Mouse (Mus musculus) MEL (cell line): Measurements from ENCODE around the gene Fgfr2. TPM values are rescaled to one million over a fixed set of nuclear protein-coding genes. Genes with fewer than 3 reads are reported as not detected.
A peak's percentile ranks its signal among the peaks of the same experiment; 100 is the strongest.

Experiments used
- DNase-seq: peaks from one replicate; pipeline ENCODE4 v3.0.0; 2011; ENCODE audit warnings: low read depth, low spot score
- H3K27ac ChIP-seq: 2 replicates; pipeline ENCODE4 v1.5.1; 2012; ENCODE audit warnings: low read depth, mild to moderate bottlenecking, control low read depth, low read length, moderate library complexity; ENCODE audit not compliant: control insufficient read depth
- H3K27me3 ChIP-seq, 2 experiments: fragments of 150-350 bp in 1 of 2; sonication (generic) in 1 of 2; 2 replicates each; pipeline ENCODE4 v1.6.1; 2012; ENCODE audit warnings: low read length in 2 of 2, mild to moderate bottlenecking in 2 of 2, improper control_type of control experiment in 1 of 2, moderate library complexity in 1 of 2; ENCODE audit not compliant: insufficient read depth in 2 of 2, control insufficient read depth in 1 of 2
- H3K36me3 ChIP-seq, 2 experiments: 2 replicates each; pipeline ENCODE4 v1.6.1; 2012 to 2014; ENCODE audit warnings: low read length in 2 of 2, improper control_type of control experiment in 1 of 2, inconsistent platforms in 1 of 2, mild to moderate bottlenecking in 1 of 2; ENCODE audit not compliant: insufficient read depth in 2 of 2, control insufficient read depth in 1 of 2
- H3K4me1 ChIP-seq, 2 experiments: fragments of 150-350 bp in 1 of 2; sonication (generic) in 1 of 2; 2 replicates each; pipeline ENCODE4 v1.6.1; 2012; ENCODE audit warnings: low read length in 2 of 2, improper control_type of control experiment in 1 of 2, mild to moderate bottlenecking in 1 of 2; ENCODE audit not compliant: insufficient read depth in 2 of 2, control insufficient read depth in 1 of 2
- H3K4me3 ChIP-seq, 2 experiments: fragments of 150-350 bp in 1 of 2; sonication (generic) in 1 of 2; 2 replicates each; pipeline ENCODE4 v1.5.1; 2012; ENCODE audit warnings: low read depth in 2 of 2, low read length in 2 of 2, mild to moderate bottlenecking in 2 of 2, moderate library complexity in 2 of 2, control low read depth in 1 of 2, improper control_type of control experiment in 1 of 2; ENCODE audit not compliant: control insufficient read depth in 1 of 2, insufficient read depth in 1 of 2
- H3K79me2 ChIP-seq: 2 replicates; pipeline ENCODE4 v1.6.1; 2012; ENCODE audit warnings: mild to moderate bottlenecking, low read length, moderate library complexity; ENCODE audit not compliant: control insufficient read depth, poor library complexity, insufficient read depth
- H3K9ac ChIP-seq: 2 replicates; pipeline ENCODE4 v1.6.1; 2012; ENCODE audit warnings: low read depth, mild to moderate bottlenecking, control low read depth, low read length, moderate library complexity; ENCODE audit not compliant: control insufficient read depth, poor library complexity, severe bottlenecking
- H3K9me3 ChIP-seq: fragments of 150-350 bp; sonication (generic); replicated peaks from 2 replicates; pipeline ENCODE4 v1.6.1; 2012; ENCODE audit warnings: mild to moderate bottlenecking, low read length, improper control_type of control experiment, moderate library complexity; ENCODE audit not compliant: insufficient read depth
- CHD1 ChIP-seq: IDR thresholded peaks from 2 replicates; pipeline ENCODE4 v1.6.1; 2012; ENCODE audit warnings: low read depth, mild to moderate bottlenecking, inconsistent platforms, low read length, improper control_type of control experiment
- CTCF ChIP-seq, 3 experiments: IDR thresholded peaks in 2 of 3; conservative IDR thresholded peaks in 1 of 3; 2 replicates each; pipeline ENCODE4 v1.5.1; 2011 to 2012; ENCODE audit warnings: low read length in 3 of 3, low read depth in 2 of 3, mild to moderate bottlenecking in 2 of 3, improper control_type of control experiment in 1 of 3, inconsistent platforms in 1 of 3, mixed read lengths in 1 of 3, moderate library complexity in 1 of 3; ENCODE audit not compliant: control insufficient read depth in 1 of 3, insufficient read depth in 1 of 3, poor library complexity in 1 of 3, severe bottlenecking in 1 of 3
- E2F4 ChIP-seq: IDR thresholded peaks from 2 replicates; pipeline ENCODE4 v1.6.1; 2011; ENCODE audit warnings: low read depth, low read length, improper control_type of control experiment, borderline replicate concordance
- EP300 ChIP-seq, 2 experiments: IDR thresholded peaks; 2 replicates each; pipeline ENCODE4 v1.6.1; 2011; ENCODE audit warnings: improper control_type of control experiment in 2 of 2, low read length in 2 of 2, low read depth in 1 of 2, mild to moderate bottlenecking in 1 of 2
- ETS1 ChIP-seq: IDR thresholded peaks from 2 replicates; pipeline ENCODE4 v1.6.1; 2012; ENCODE audit warnings: low read depth, mild to moderate bottlenecking, inconsistent platforms, low read length, improper control_type of control experiment, moderate library complexity
- JUND ChIP-seq: IDR thresholded peaks from 2 replicates; pipeline ENCODE4 v1.6.1; 2011; ENCODE audit warnings: low read depth, mild to moderate bottlenecking, improper control_type of control experiment, low read length
- KAT2A ChIP-seq: conservative IDR thresholded peaks from 2 replicates; pipeline ENCODE4 v1.6.1; 2012; ENCODE audit warnings: low read depth, low read length, improper control_type of control experiment, inconsistent platforms
- MAZ ChIP-seq: IDR thresholded peaks from 2 replicates; pipeline ENCODE4 v1.6.1; 2012; ENCODE audit warnings: low read depth, mild to moderate bottlenecking, inconsistent platforms, low read length, improper control_type of control experiment
- MEF2A ChIP-seq: IDR thresholded peaks from 2 replicates; pipeline ENCODE4 v1.6.1; 2014; ENCODE audit warnings: low read depth, mild to moderate bottlenecking, inconsistent platforms, low read length, improper control_type of control experiment; ENCODE audit not compliant: poor library complexity, insufficient replicate concordance, severe bottlenecking; ENCODE audit errors: extremely low read depth
- MXI1 ChIP-seq: IDR thresholded peaks from 2 replicates; pipeline ENCODE4 v1.6.1; 2011; ENCODE audit warnings: mild to moderate bottlenecking, low read depth, low read length, improper control_type of control experiment
- POLR2AphosphoS5 ChIP-seq: IDR thresholded peaks from 2 replicates; pipeline ENCODE4 v1.6.1; 2012; ENCODE audit warnings: low read depth, borderline replicate concordance, mild to moderate bottlenecking, inconsistent platforms, low read length, moderate library complexity, mixed read lengths
- RAD21 ChIP-seq: IDR thresholded peaks from 2 replicates; pipeline ENCODE4 v1.6.1; 2011; ENCODE audit warnings: mild to moderate bottlenecking, low read depth, low read length, improper control_type of control experiment
- SMC3 ChIP-seq: IDR thresholded peaks from 2 replicates; pipeline ENCODE4 v1.6.1; 2011; ENCODE audit warnings: low read depth, low read length, improper control_type of control experiment
- USF2 ChIP-seq, 2 experiments: IDR thresholded peaks; 2 replicates each; pipeline ENCODE4 v1.6.1; 2011 to 2012; ENCODE audit warnings: improper control_type of control experiment in 2 of 2, low read length in 2 of 2, borderline replicate concordance in 1 of 2, inconsistent platforms in 1 of 2, low read depth in 1 of 2, mild to moderate bottlenecking in 1 of 2; ENCODE audit not compliant: insufficient read depth in 1 of 2
- ZC3H11A ChIP-seq: IDR thresholded peaks from 2 replicates; pipeline ENCODE4 v1.6.1; 2012; ENCODE audit warnings: low read depth, mild to moderate bottlenecking, inconsistent platforms, low read length, improper control_type of control experiment
- ZNF384 ChIP-seq: IDR thresholded peaks from 2 replicates; pipeline ENCODE4 v1.6.1; 2012; ENCODE audit warnings: low read depth, mild to moderate bottlenecking, inconsistent platforms, low read length, improper control_type of control experiment
- polyA plus RNA-seq, 2 experiments: library from polyadenylated mRNA; stranded (reverse) in 1 of 2; unstranded in 1 of 2; fragments of >175 nt in 1 of 2; fragments of >200 nt in 1 of 2; gene quantifications; 2 replicates each; pipeline versions ENCODE4 v1.2.1 to v1.2.4; 2012; ENCODE audit warnings: low replicate concordance in 2 of 2, low read depth in 1 of 2; ENCODE audit not compliant: insufficient read length in 2 of 2, insufficient read depth in 1 of 2, missing spikeins in 1 of 2
- total RNA-seq: library from RNA; depleted of rRNA; stranded (reverse); fragments of 300-350 nt; gene quantifications from 2 replicates; pipeline ENCODE4 v1.2.3, GENCODE M21; 2012

Gene Fgfr2
- total and polyA plus RNA-seq, 3 experiments = not detected

- H3K27ac ChIP-seq = no peak overlapping the region
- no peaks in the 10 kb centered on the region for H3K27me3 ChIP-seq
- DNase-seq = no peak
- H3K36me3 ChIP-seq = no peaks in the 10 kb centered on the region
- H3K4me1 ChIP-seq = no peaks in the 10 kb centered on the region
- H3K4me3 ChIP-seq = no peak overlapping the region
- no peaks in the 10 kb centered on the region for H3K79me2 ChIP-seq
- no peak overlapping the region for H3K9ac ChIP-seq
- H3K9me3 ChIP-seq = no peaks in the 10 kb centered on the region
- peak; percentile 23 for TF ChIP-seq RAD21
- peak; percentile 20 for TF ChIP-seq SMC3
- TF ChIP-seq JUND = no peak
- peak in 2 of 3 experiments; percentile 18 to 27; a peak in 1 of 6 replicates for TF ChIP-seq CTCF (IDR thresholded peaks at IDR 0.05 in 2 of 3, conservative IDR thresholded peaks at IDR 0.05 in 1 of 3; ENCODE audit: control insufficient read depth in 1 of 3, insufficient read depth in 1 of 3, low read depth in 2 of 3, low read length in 3 of 3, poor library complexity in 1 of 3, severe bottlenecking in 1 of 3)
- no peak for TF ChIP-seq POLR2AphosphoS5
- no peak for TF ChIP-seq ZNF384
Observed at GRCm38 (mm10) chr7:131327054-131327453, 1796.1 kb downstream of the Fgfr2 start.

DNA sequence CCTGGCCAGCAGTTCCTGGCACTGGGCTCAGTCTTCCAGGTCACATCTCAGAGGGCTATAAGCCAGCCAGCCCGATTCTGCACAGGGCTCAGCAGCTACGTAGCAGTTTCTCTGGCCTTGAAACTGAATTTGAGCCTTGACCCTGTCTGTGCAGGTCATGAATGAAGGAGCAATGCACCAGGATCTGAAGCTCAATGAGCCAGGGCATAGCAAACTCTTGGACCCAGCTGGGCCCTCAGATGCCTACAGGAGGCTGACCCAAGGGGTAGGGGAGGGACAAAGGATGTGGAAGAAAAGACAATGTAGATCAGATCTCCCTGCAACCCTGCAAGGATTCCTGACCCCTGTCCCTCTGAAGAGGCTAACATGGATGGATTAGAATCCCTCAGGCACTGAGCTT lies 1801.0 kb downstream of the Fgfr2 start, which contains the start of gene Cuzd1:
Gene Cuzd1 (minus strand): TSS at position 101 of the 400 bp plus-strand sequence.
- Histone ChIP-seq H3K79me2 (no peaks in the 10 kb centered on the region), H3K36me3 (no peaks in the 10 kb centered on the region), H3K27me3 (no peaks in the 10 kb centered on the region), H3K27ac (no peak within 1 kb of the TSS), H3K4me1 (no peaks in the 10 kb centered on the region), H3K9me3 (no peaks in the 10 kb centered on the region), H3K4me3 (no peak within 1 kb of the TSS), H3K9ac (no peak within 1 kb of the TSS)
- TF ChIP-seq MXI1 = no peak
- no peak for TF ChIP-seq MEF2A
- TF ChIP-seq ZC3H11A = no peak
- TF ChIP-seq ETS1 = no peak
- TF ChIP-seq KAT2A = no peak
- no peak for TF ChIP-seq USF2 (IDR thresholded peaks at IDR 0.05; ENCODE audit: borderline replicate concordance in 1 of 2, insufficient read depth in 1 of 2, low read depth in 1 of 2, low read length in 2 of 2)
- no peak for TF ChIP-seq POLR2AphosphoS5
- no peak for DNase-seq

DNA sequence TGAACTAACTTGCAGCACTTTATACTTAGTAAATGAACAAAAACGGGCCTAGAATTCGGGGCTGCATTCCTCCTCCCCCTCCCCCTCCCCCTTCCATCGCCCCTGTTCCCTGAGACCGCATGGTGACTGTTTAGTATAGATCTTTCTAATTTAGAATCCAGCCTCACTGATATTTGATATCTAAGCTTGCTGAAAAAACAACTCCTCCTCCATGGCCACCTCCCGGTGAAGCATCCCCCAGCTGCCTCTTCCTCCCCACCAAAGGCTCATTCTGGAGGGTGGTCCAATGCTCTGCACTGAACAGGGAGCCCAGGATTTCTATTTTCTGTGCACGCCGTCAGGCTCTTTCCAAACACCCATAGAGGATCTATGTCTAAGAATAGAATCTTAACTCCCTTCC lies 1804.8 kb downstream of the Fgfr2 start:
- Histone ChIP-seq H3K27me3 (no peaks in the 10 kb centered on the region), H3K4me3 (no peak overlapping the region), H3K79me2 (no peaks in the 10 kb centered on the region), H3K9me3 (no peaks in the 10 kb centered on the region), H3K9ac (no peak overlapping the region), H3K27ac (no peak overlapping the region), H3K36me3 (no peaks in the 10 kb centered on the region; a peak in 1 of 4 replicates), H3K4me1 (no peaks in the 10 kb centered on the region)
- no peak for DNase-seq
- no peak for TF ChIP-seq CHD1
- TF ChIP-seq E2F4 = no peak
- TF ChIP-seq EP300 (IDR thresholded peaks at IDR 0.05; ENCODE audit: low read depth in 1 of 2, low read length in 2 of 2) = no peak
- no peak for TF ChIP-seq MAZ
- TF ChIP-seq MXI1 = no peak
